Mouse (Mus musculus): ENCODE results near the gene Slc22a8. TPM values are rescaled to one million over a fixed set of nuclear protein-coding genes. Genes with fewer than 3 reads are reported as not detected.

The Slc22a8 gene
- polyA plus RNA-seq, 1 experiment from 2014 or later, result 13.6 TPM

- Histone ChIP-seq H3K4me3 (ENCODE audit: low read depth, low read length) (no peak overlapping the region), H3K9me3 (replicated peaks; ENCODE audit: control insufficient read depth, low read length, poor library complexity, severe bottlenecking) (no peaks in the 10 kb centered on the region), H3K4me1 (ENCODE audit: control insufficient read depth, insufficient read depth, low read length) (no peaks in the 10 kb centered on the region), H3K36me3 (ENCODE audit: control insufficient read depth, insufficient read depth, low read length) (no peaks in the 10 kb centered on the region), H3K27ac (ENCODE audit: low read length) (no peak overlapping the region), H3K4me2 (ENCODE audit: low read length) (no peak overlapping the region), H3K27me3 (ENCODE audit: control insufficient read depth, insufficient read depth, low read depth, low read length) (no peaks in the 10 kb centered on the region), H3K9ac (ENCODE audit: low read depth, low read length) (no peak overlapping the region)
- ATAC-seq, result no peak
- 70% methylated on average over 1 of the region's 1 CpGs for WGBS
Measured at GRCm38 (mm10) chr19:8632029-8632428, 41.0 kb downstream of the Slc22a8 start.

- Histone ChIP-seq H3K27me3 (ENCODE audit: control insufficient read depth, insufficient read depth, low read depth, low read length) (no peaks in the 10 kb centered on the region), H3K4me3 (ENCODE audit: low read depth, low read length) (no peak overlapping the region), H3K4me1 (ENCODE audit: control insufficient read depth, insufficient read depth, low read length) (no peaks in the 10 kb centered on the region), H3K9me3 (replicated peaks; ENCODE audit: control insufficient read depth, low read length, poor library complexity, severe bottlenecking) (no peaks in the 10 kb centered on the region), H3K4me2 (ENCODE audit: low read length) (no peak overlapping the region), H3K36me3 (ENCODE audit: control insufficient read depth, insufficient read depth, low read length) (no peaks in the 10 kb centered on the region), H3K27ac (ENCODE audit: low read length) (no peak overlapping the region), H3K9ac (ENCODE audit: low read depth, low read length) (no peak overlapping the region)
- 70% methylated on average over 5 of the region's 5 CpGs for WGBS
- no peak for ATAC-seq
Measured at GRCm38 (mm10) chr19:8642086-8642485, 51.0 kb downstream of the Slc22a8 start.

- Histone ChIP-seq H3K4me2 (ENCODE audit: low read length) (no peak overlapping the region), H3K9me3 (replicated peaks; ENCODE audit: control insufficient read depth, low read length, poor library complexity, severe bottlenecking) (no peaks in the 10 kb centered on the region), H3K27ac (ENCODE audit: low read length) (no peak overlapping the region), H3K36me3 (ENCODE audit: control insufficient read depth, insufficient read depth, low read length) (no peaks in the 10 kb centered on the region), H3K9ac (ENCODE audit: low read depth, low read length) (no peak overlapping the region), H3K4me1 (ENCODE audit: control insufficient read depth, insufficient read depth, low read length) (no peaks in the 10 kb centered on the region), H3K27me3 (ENCODE audit: control insufficient read depth, insufficient read depth, low read depth, low read length) (no peaks in the 10 kb centered on the region), H3K4me3 (ENCODE audit: low read depth, low read length) (no peak overlapping the region)
- WGBS, result 82% methylated on average over 2 of the region's 2 CpGs
- ATAC-seq, result no peak
Measured at GRCm38 (mm10) chr19:8646393-8646792, 55.3 kb downstream of the Slc22a8 start.

- no peaks in the 10 kb centered on the region for H3K4me1 ChIP-seq (ENCODE audit: control insufficient read depth, insufficient read depth, low read length)
- H3K27me3 ChIP-seq (ENCODE audit: control insufficient read depth, insufficient read depth, low read depth, low read length), result no peaks in the 10 kb centered on the region
- no peak overlapping the region for H3K4me3 ChIP-seq (ENCODE audit: low read depth, low read length)
- H3K9ac ChIP-seq (ENCODE audit: low read depth, low read length), result no peak overlapping the region
- no peaks in the 10 kb centered on the region for H3K9me3 ChIP-seq (replicated peaks; ENCODE audit: control insufficient read depth, low read length, poor library complexity, severe bottlenecking)
- no peak overlapping the region for H3K27ac ChIP-seq (ENCODE audit: low read length)
- no peaks in the 10 kb centered on the region for H3K36me3 ChIP-seq (ENCODE audit: control insufficient read depth, insufficient read depth, low read length)
- no peak for ATAC-seq
- no peak overlapping the region for H3K4me2 ChIP-seq (ENCODE audit: low read length)
Measured at GRCm38 (mm10) chr19:8655833-8656232, 64.8 kb downstream of the Slc22a8 start.

GRCm38 (mm10) chr19:8656341-8656740 is 65.3 kb downstream of the Slc22a8 start:
- Histone ChIP-seq H3K27me3 (ENCODE audit: control insufficient read depth, insufficient read depth, low read depth, low read length) (no peaks in the 10 kb centered on the region), H3K4me2 (ENCODE audit: low read length) (no peak overlapping the region), H3K9me3 (replicated peaks; ENCODE audit: control insufficient read depth, low read length, poor library complexity, severe bottlenecking) (no peaks in the 10 kb centered on the region), H3K4me1 (ENCODE audit: control insufficient read depth, insufficient read depth, low read length) (no peaks in the 10 kb centered on the region), H3K36me3 (ENCODE audit: control insufficient read depth, insufficient read depth, low read length) (no peaks in the 10 kb centered on the region), H3K4me3 (ENCODE audit: low read depth, low read length) (no peak overlapping the region), H3K27ac (ENCODE audit: low read length) (no peak overlapping the region), H3K9ac (ENCODE audit: low read depth, low read length) (no peak overlapping the region)
- no peak for ATAC-seq
- 67% methylated on average over 4 of the region's 4 CpGs for whole genome bisulfite sequencing

Other genes starting within 250 kb of the Slc22a8 start
- gene Slc22a30, start 186.1 kb upstream of the Slc22a8 start, polyA plus RNA-seq (2015; fragmentation: Nextera tagmentation; extraction: Ambion mirVana), result not detected in 2 replicates
- 9.2 and 10.0 TPM in 2 replicates for gene Slc22a6, start 26.8 kb downstream of the Slc22a8 start, polyA plus RNA-seq (2015; fragmentation: Nextera tagmentation; extraction: Ambion mirVana)
- 0.53 and 0.65 TPM in 2 replicates for gene Chrm1, start 72.5 kb downstream of the Slc22a8 start, polyA plus RNA-seq (2015; fragmentation: Nextera tagmentation; extraction: Ambion mirVana)
- gene Slc3a2, start 132.1 kb downstream of the Slc22a8 start, polyA plus RNA-seq (2015; fragmentation: Nextera tagmentation; extraction: Ambion mirVana), result 176 and 182 TPM in 2 replicates
- 93.1 and 95.9 TPM in 2 replicates for gene Wdr74, start 144.6 kb downstream of the Slc22a8 start, polyA plus RNA-seq (2015; fragmentation: Nextera tagmentation; extraction: Ambion mirVana)
- gene 1700092M07Rik, start 149.5 kb downstream of the Slc22a8 start, polyA plus RNA-seq (2015; fragmentation: Nextera tagmentation; extraction: Ambion mirVana), result 1.2 and 1.8 TPM in 2 replicates
- 122 and 123 TPM in 2 replicates for gene Stx5a, start 150.2 kb downstream of the Slc22a8 start, polyA plus RNA-seq (2015; fragmentation: Nextera tagmentation; extraction: Ambion mirVana)
- gene Nxf1, start 165.8 kb downstream of the Slc22a8 start, polyA plus RNA-seq (2015; fragmentation: Nextera tagmentation; extraction: Ambion mirVana), result 146 and 169 TPM in 2 replicates
- gene Tmem223, start 179.7 kb downstream of the Slc22a8 start, polyA plus RNA-seq (2015; fragmentation: Nextera tagmentation; extraction: Ambion mirVana), result 195 and 202 TPM in 2 replicates
- gene Tmem179b, start 183.2 kb downstream of the Slc22a8 start, polyA plus RNA-seq (2015; fragmentation: Nextera tagmentation; extraction: Ambion mirVana), result 26.4 and 26.6 TPM in 2 replicates
- gene Taf6l, start 195.2 kb downstream of the Slc22a8 start, polyA plus RNA-seq (2015; fragmentation: Nextera tagmentation; extraction: Ambion mirVana), result 30.7 and 32.9 TPM in 2 replicates
- gene Polr2g, start 207.3 kb downstream of the Slc22a8 start, polyA plus RNA-seq (2015; fragmentation: Nextera tagmentation; extraction: Ambion mirVana), result 136 and 140 TPM in 2 replicates
- 7.6 and 8.9 TPM in 2 replicates for gene Zbtb3, start 211.3 kb downstream of the Slc22a8 start, polyA plus RNA-seq (2015; fragmentation: Nextera tagmentation; extraction: Ambion mirVana)
- 55.0 and 61.6 TPM in 2 replicates for gene Ttc9c, start 228.1 kb downstream of the Slc22a8 start, polyA plus RNA-seq (2015; fragmentation: Nextera tagmentation; extraction: Ambion mirVana)
- 5.3 and 6.2 TPM in 2 replicates for gene Hnrnpul2, start 228.8 kb downstream of the Slc22a8 start, polyA plus RNA-seq (2015; fragmentation: Nextera tagmentation; extraction: Ambion mirVana)
- gene AC129217.1, start 238.5 kb downstream of the Slc22a8 start, polyA plus RNA-seq (2015; fragmentation: Nextera tagmentation; extraction: Ambion mirVana), result not detected in 2 replicates
- 101 and 105 TPM in 2 replicates for gene Bscl2, start 246.2 kb downstream of the Slc22a8 start, polyA plus RNA-seq (2015; fragmentation: Nextera tagmentation; extraction: Ambion mirVana)
- 477 and 539 TPM in 2 replicates for gene Gng3, start 247.9 kb downstream of the Slc22a8 start, polyA plus RNA-seq (2015; fragmentation: Nextera tagmentation; extraction: Ambion mirVana)

All from midbrain, embryonic 16.5 days (tissue).